Mouse (Mus musculus): ENCODE measurements around the gene Cspg4.
A peak's percentile ranks its signal among the peaks of the same experiment; 100 is the strongest.

GRCm38 (mm10) chr9:56900060-56900459, 35.2 kb downstream of the Cspg4 start:
- TF ChIP-seq MYOG (IDR thresholded peaks at IDR 0.05; ENCODE audit: control insufficient read depth in 1 of 3, insufficient read depth in 1 of 3, insufficient read length in 2 of 3, low read depth in 2 of 3), result no peak
- TF ChIP-seq CEBPB (IDR thresholded peaks at IDR 0.05; ENCODE audit: insufficient read depth, poor library complexity, severe bottlenecking), result peak; percentile 94
- no peak for TF ChIP-seq POLR2A (IDR thresholded peaks at IDR 0.05; ENCODE audit: insufficient read length, low read depth)
- no peak for TF ChIP-seq MAX (IDR thresholded peaks at IDR 0.05; ENCODE audit: low read depth)
- TF ChIP-seq MYOD1 (IDR thresholded peaks at IDR 0.05; ENCODE audit: control insufficient read depth in 1 of 3, insufficient read length in 2 of 3, low read depth in 2 of 3), result no peak
- TF ChIP-seq USF1 (IDR thresholded peaks at IDR 0.05; ENCODE audit: low read depth), result no peak
- no peak for TF ChIP-seq POLR2AphosphoS2 (IDR thresholded peaks at IDR 0.05; ENCODE audit: insufficient read length, low read depth)
- no peak for TF ChIP-seq E2F4 (IDR thresholded peaks at IDR 0.05; ENCODE audit: insufficient read depth)
